Mouse (Mus musculus) G1E-ER4 (cell line): ENCODE results near the gene 9930104L06Rik. TPM values are rescaled to one million over a fixed set of nuclear protein-coding genes. Genes with fewer than 3 reads are reported as not detected.

Experiments
- GATA1 ChIP-seq: IDR thresholded peaks from one replicate; pipeline ENCODE4 v1.8.0; 2012; ENCODE audit warnings: low read length, inconsistent platforms
- polyA plus RNA-seq: library from polyadenylated mRNA; stranded (reverse); fragments of >175 nt; gene quantifications from 2 replicates; pipeline ENCODE4 v1.2.3, GENCODE M21; 2012

The 9930104L06Rik gene
- polyA plus RNA-seq, 1 experiment = 3.3 TPM

DNA sequence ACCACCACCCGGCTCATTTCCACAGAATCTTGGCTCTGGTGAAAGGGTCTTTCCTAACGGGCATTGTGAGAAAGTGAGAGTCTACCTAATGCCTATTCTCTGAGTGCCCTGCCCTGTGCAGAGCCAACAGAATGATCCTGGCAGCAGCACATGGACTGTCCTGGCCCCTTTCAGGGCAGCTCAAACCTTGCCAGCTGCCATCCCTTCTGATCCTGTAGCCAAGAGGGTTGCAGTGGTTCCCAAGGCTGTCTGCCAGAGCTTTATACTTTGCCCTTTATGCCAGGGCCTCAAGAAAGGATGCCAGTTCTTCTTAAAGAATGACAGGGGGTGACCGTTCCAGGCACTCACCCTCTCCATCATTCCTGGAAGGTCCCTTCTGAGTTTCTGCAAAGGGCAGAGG is 12.6 kb downstream of the 9930104L06Rik start:
- no peak for TF ChIP-seq GATA1

DNA sequence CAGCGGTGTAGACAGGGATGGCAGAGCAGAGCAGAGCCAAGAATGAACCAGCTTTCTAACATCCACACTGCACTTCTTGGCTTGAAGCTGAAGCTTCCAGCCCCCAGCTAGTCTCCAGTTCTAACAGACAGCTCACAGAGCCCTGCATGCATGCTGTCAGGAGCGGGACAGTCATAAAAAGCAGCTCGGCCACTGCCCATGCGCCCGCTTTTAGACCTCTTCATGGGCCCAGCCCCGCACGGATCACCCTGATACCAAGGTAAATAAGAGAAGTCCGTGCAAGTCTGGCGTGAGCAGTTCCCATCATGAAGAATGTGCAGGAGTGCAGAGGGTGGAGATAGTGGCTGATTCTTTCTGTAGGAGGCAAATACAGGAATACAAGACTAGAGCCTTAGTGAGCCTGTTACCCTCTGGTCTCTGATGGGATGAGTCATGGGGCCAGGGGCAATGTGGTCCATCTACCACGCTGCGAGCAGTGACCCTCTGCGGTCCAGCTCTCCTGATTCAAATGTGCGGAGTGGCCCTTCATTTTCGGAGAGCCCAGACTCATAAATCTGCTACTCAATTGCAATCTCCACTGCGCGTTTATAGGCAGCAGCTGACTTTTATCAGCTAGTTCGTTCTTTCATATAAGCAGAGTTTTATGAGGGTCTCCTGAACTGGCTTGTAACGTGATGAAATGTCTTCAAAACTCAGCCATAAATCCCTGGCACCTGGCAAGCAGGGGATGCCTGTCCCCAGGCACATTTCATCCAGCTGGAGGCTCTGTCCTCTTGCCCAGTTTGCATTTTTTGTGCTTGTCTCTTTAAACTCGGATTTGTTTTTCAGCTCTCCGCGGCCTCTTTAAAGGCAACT is 13.6 kb downstream of the 9930104L06Rik start:
- TF ChIP-seq GATA1 = no peak

DNA sequence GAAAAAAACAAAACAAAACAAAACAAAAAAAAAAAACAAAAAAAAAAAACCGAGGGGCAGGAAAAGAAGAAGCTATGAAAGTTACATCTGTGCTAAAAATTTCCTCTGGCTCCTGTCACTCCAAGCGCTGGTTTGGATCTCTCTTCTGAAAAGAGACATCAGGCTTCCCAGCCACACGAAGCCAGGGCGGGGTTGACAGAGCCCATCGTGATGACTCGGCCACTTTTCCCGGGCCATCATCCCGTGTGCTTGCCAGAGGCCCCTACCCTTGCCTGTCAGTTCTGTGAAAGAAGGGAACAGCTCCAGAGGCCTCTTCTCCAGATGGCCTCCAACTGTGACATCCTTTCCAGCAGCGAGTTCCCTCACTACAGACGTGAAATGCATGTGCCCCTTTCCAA is 14.2 kb downstream of the 9930104L06Rik start:
- no peak for TF ChIP-seq GATA1

DNA sequence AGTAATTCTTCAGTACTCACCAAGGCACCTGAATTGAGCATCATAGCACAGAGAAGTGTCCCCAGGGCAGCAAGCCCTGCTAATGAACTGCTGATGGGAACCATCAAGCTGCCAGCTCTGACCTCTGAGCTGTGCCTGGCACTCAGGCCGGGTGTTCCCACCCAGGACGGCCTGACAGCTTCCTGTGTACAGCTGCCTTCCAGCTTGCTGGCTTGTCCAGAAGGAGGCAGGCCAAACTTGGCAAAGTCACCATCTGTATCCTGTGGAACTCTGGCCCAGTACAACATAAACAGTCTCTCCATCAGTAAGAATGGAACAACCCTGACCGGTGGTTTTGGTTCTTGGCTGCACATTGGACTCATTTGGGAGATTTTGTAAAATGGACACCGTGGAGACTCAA is 16.7 kb downstream of the 9930104L06Rik start:
- no peak for TF ChIP-seq GATA1

DNA sequence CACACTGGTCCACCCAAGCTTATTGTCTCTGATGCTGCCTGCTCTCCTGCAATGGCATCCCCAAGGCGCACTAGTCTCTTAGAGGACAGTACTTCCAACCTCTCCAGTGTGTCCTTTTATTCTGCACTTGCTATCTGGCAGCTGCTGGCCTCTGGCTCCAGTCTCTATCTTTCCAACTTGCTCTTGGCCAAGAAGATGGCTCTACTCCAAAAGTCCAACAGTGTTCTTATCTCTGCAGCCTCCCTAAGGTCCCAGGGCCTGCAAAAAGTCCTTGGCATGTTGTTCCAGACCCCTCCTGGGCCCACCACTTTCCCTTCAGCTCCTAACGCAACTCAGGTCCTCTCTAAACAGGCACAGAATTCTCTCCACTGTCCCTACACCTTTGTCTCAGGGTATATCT is 20.4 kb downstream of the 9930104L06Rik start:
- no peak for TF ChIP-seq GATA1

DNA sequence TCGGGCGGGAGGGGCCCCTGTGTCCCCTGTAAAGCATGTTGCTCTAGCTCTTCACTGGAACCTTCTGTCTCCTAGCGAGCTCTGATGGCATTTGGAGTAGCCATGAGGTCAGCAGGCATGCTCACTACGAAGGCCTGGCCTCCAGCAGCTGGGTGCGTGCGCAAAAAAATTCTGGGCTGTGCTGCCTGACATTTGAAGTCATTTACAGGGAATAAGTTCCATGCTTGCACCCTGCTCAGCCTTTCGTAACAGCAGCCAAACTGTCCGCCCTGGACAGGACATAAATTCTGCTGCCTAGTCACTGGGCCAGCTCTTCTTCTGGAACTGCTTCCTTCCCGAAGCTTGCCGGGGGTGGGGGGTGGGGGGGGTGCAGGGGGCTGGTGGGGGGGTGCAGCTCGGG is 22.2 kb downstream of the 9930104L06Rik start:
- no peak for TF ChIP-seq GATA1

DNA sequence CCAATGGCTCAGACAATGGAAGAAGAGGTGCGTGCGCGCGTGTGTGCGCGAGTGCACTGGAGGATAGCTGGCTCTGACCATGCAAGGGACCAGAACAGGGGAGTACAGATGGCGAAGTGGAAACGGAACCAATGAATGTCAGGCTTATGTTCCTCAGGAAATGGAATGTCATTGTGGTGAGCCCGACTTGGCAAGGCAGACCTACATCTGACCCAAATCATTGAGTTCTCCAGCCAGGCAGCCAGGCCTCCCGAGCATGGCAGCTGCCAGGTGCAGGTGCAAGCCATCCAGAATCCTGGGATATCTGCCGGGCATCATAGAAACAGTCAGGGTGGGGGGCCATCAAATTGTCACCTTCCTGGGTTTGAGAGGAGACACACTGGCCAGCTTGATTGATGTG is 24.1 kb downstream of the 9930104L06Rik start:
- no peak for TF ChIP-seq GATA1

DNA sequence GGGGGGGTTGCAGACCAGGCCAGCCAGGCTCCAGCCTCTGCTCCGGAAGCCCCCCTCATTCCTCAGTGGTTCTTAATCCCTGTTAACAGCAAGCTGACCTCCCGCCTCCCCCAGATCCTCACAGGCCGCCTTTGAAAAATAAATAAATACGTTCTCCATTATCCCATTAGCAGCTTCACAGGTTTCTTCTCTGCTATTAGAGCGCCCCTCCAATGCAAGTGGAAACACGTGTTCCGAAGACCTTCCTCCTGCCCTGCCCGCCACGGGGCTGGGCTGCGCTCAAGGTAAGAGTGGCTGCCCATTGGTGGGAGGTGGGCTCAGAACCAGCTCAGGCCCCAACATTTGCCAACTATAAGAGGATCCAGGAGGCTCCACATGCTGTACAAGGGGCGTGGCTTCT is 25.7 kb downstream of the 9930104L06Rik start:
- TF ChIP-seq GATA1 = no peak

DNA sequence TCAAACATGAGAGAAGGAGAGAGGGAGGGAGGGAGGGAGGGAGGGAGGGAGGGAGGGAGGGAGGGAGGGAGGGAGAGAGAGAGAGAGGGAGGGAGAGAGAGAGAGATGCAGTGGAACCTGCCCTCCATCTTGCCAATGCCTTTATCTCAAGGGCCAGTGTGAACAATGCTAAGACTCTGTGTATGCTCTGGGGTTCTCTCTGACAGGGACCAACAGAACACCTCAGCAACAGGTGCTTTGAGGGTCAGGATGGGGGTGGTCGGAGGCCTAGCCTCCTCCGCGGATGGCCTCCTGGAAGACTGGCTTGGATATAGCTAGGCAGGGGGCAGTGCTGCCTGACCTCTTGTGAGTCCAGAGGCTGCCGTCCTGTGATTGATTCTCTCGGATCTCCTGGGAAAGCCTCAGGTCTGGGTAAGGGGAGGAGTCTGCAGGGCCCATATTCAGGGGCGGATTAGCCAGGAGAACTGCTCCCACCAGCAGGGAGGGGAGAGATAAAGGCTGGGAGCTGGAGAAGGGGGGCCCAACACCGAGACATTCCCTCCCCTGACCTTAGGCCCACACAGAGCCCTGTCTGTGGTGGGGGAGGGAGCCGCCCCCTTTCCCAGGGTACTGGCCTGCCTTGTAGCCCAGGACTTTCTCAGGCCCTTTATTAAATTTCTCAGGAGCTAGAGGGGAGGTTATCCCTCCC is 28.2 kb downstream of the 9930104L06Rik start:
- TF ChIP-seq GATA1 = no peak

DNA sequence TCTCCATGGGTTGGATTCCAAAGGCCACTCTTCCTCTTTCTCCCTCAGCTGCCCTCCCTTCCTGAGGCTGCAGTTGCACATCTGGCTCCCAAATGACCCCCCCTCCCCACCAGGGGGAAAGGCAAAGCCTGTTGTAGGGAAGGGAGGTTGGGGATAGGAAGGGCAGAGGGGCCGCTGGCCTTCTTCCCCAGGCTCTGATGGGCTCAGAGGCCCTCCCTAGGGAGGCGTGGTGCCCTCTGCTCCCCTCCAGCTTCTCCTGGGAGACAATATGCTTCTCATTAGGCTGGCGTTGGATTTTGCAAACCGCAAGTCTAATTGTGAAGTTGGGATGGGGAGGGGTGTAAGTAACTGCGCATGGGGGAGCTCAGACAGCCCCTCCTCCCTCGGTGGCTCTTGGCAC is 31.9 kb downstream of the 9930104L06Rik start:
- TF ChIP-seq GATA1 = no peak

DNA sequence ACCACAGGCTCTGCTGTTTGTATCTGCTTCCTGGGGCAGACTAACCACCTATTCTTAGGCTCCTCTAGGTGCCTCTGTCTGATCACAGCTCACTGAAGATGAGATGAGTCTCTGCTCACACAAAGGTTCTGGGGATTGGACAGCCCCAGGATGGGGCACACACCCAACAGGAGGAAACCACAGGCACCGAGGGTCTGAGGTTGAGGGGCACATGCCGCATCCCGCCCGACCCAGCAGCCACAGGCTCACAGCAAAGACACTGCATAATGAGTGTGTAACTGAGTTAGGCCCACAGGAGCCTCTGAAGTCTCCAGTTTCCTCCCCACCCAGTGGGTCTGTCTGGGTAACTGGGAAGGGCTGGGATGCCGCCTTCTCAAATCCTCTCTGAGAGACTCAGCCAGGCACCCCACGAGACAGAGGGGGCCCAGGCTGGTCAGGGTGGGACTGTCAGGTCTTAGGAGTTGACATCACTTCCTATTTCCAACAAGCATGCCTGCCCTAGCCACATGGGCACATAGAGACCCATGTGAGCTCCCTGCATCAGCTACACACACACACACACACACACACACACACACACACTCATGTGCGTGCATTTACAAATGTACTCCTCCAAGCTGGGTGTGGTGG is 32.5 kb downstream of the 9930104L06Rik start:
- TF ChIP-seq GATA1 = no peak

DNA sequence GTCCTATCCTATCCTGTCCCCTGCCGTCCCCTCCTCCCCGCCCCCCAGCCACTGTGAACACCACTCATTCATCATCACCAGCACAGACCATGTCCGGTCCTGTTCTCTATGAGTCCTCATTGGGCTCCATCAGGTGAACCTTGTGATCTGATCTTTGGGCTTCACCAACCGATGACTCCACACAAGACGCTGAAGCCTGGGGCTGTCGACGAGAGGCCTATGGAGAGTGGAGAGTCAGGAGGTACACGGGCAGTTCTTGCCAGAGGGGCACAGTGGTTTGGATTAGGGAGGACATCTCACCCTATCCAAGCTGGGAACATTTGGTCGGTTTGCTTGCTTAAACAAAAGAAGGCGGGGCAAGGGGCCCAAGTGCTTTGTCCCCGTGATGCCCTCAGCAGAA is 33.3 kb downstream of the 9930104L06Rik start:
- TF ChIP-seq GATA1 = no peak

DNA sequence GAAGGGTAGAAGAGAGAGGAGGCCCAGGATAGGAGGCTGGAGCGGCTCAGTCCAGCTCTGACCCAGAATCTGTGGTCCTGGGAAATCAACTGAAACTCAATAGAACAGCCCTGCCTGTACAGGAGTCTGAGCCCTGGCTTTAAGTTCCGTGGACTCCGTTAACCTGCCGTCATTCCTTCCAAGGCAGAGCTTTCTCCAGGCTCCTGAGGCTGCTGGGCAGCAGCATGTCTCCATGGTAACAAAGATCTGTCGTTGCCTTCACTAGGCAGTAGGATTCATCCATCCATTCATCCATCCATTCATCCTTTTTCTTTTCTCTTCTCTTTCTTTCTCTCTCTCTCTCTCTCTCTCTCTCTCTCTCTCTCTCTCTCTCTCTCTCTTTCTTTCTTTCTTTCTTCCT is 33.8 kb downstream of the 9930104L06Rik start:
- no peak for TF ChIP-seq GATA1

DNA sequence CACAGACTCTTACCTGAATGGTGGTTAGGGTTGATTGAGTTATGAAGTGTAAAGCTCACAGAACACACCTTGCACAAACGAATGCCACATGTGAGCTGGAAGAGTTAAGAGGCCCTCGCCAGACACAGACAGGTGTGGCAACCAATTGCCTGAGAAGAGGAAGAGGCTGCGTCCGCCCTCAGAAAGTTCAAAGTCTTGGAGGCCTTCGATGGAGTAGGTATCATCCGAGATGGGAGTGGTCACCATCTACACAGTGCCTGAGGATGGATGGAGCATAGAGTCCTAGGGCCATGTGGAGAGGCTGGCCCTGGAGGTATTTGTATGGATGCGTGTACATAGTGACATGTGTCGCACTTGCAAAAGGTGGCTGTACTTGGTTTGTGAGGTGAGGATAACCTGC is 34.2 kb downstream of the 9930104L06Rik start:
- no peak for TF ChIP-seq GATA1

DNA sequence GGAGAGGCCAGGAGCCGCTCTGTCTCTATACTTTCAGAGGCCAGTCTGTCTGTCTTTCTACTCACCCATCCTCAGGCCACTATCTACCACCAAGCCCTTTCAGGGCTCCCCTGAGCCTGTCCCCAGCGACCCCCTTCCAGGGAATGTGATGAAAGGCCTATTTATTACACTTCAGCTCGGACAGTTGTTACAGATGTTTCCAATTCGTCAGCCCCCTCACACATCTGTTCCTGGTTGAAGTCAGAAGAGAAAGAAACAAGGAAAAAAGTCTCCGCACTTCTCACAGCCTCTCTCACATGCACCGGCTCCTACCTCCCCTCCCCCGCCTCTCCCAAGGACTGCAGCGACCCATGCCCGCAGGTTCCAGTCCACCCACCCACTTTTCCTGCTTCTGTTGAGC is 35.5 kb downstream of the 9930104L06Rik start:
- TF ChIP-seq GATA1 = no peak

DNA sequence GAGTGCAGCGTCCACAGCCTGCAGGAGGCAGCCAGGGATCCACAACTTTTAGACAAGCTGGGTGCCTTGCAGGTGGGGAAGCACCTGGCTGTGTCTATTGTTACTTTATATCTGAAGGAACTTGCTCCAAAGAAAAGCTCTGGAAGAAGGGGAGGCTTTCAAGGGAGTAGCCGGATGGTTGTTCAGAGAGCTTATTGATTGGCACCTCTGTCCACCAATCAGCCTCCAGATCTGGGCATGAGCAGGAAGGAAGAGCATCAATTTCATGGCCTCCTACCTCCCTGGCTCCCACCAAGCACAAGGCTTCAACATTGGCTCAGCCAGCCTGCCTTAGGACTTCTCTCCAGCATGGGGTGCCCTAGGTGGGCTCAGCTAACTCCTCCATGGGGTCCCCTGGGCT is 36.4 kb downstream of the 9930104L06Rik start:
- no peak for TF ChIP-seq GATA1

DNA sequence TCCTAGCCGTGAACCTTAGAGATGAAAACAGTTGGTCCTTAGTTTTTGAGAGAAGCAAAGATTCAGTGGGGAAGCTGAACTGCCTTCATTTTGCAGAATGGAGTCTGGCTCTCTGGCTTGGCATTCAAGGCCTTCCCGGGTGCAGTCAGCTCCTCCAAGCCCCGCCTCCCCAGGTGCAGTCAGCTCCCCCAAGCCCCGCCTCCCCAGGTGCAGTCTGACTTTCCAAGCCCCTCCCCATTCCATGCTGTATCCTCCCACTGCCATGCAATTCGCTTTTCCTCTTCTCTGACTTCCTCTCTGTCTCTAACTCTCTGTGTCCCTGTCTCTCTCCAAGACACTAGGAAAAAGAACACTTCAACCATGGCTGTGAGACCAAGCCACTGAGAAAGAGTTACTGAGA is 41.4 kb downstream of the 9930104L06Rik start:
- no peak for TF ChIP-seq GATA1
